Mouse (Mus musculus) hindbrain, embryonic 16.5 days (tissue): Measurements from ENCODE around the gene Cideb. TPM values are rescaled to one million over a fixed set of nuclear protein-coding genes. Genes with fewer than 3 reads are reported as not detected.
A peak's percentile ranks its signal among the peaks of the same experiment; 100 is the strongest.

ENCODE experiments used
- ATAC-seq: fragments of 200-750 bp; cut with Nextera tagmentation; 2 replicates; pipeline ENCODE4 v1.8.0; 2017; ENCODE audit warnings: moderate TSS enrichment, moderate library complexity
- H3K27ac ChIP-seq: fragments of 300-500 bp; sonication (generic); 2 replicates; pipeline ENCODE4 v1.5.1; 2014; ENCODE audit warnings: low read depth, mild to moderate bottlenecking, control low read depth, low read length, moderate library complexity
- H3K27me3 ChIP-seq: fragments of 300-500 bp; sonication (generic); replicated peaks from 2 replicates; pipeline ENCODE4 v1.6.1; 2014; ENCODE audit warnings: low read length; ENCODE audit not compliant: control insufficient read depth, insufficient read depth
- H3K36me3 ChIP-seq: fragments of 300-500 bp; sonication (generic); 2 replicates; pipeline ENCODE4 v1.6.1; 2014; ENCODE audit warnings: mild to moderate bottlenecking, low read length, moderate library complexity, mixed read lengths; ENCODE audit not compliant: control insufficient read depth, insufficient read depth
- H3K4me1 ChIP-seq: fragments of 300-500 bp; sonication (generic); 2 replicates; pipeline ENCODE4 v1.6.1; 2014; ENCODE audit warnings: low read depth, low read length; ENCODE audit not compliant: control insufficient read depth, insufficient read depth
- H3K4me2 ChIP-seq: fragments of 300-500 bp; sonication (generic); 2 replicates; pipeline ENCODE4 v1.6.1; 2014; ENCODE audit warnings: mild to moderate bottlenecking, low read length, control low read depth, moderate library complexity
- H3K4me3 ChIP-seq: fragments of 300-500 bp; sonication (generic); 2 replicates; pipeline ENCODE4 v1.5.1; 2014; ENCODE audit warnings: mild to moderate bottlenecking, low read length, control low read depth, moderate library complexity
- H3K9ac ChIP-seq: fragments of 300-500 bp; sonication (generic); 2 replicates; pipeline ENCODE4 v1.6.1; 2014; ENCODE audit warnings: low read depth, mild to moderate bottlenecking, control low read depth, low read length, moderate library complexity
- H3K9me3 ChIP-seq: fragments of 300-500 bp; sonication (generic); 2 replicates; pipeline ENCODE4 v1.6.1; 2014; ENCODE audit warnings: mild to moderate bottlenecking, low read length, moderate library complexity; ENCODE audit not compliant: control insufficient read depth
- WGBS: fragments of 180-500 bp; shearing (Covaris S2); extraction: QIAGEN DNeasy Blood & Tissue Kit; methylation state at CpG from one replicate; pipeline ENCODE4 v1.1.7; 2014; 5-methylcytosine and 5-hydroxymethylcytosine counted together
- polyA plus RNA-seq: library from polyadenylated mRNA; unstranded; fragments of >200 nt; fragmentation: Nextera tagmentation; extraction: Ambion mirVana; gene quantifications from 2 replicates; pipeline ENCODE4 v1.2.1, GENCODE M21; 2015

Gene Cideb
- polyA plus RNA-seq, 1 experiment from 2014 or later, result 0.63 TPM

DNA sequence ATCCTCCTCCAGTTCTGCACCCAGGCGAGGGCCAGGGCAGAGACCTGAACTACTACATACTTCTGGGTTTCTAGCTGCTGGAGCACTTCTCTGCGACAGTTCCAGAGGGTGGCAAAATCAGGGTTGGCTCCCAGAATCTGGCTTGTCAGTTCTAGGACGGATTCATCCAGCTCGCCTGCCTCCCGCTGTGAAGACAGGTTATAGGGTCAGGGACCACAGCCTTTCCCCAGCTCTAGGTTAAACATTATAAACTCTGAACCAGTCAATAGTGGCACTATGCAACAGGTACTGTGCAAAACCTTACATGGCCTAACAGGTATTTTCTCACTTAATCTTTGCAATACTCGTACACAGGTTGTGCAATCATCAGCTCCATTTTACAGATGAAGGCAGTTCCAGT, 37.2 kb downstream of the Cideb start:
- Histone ChIP-seq H3K27me3 (no peaks in the 10 kb centered on the region), H3K9ac (peak overlapping the region; percentile 78), H3K36me3 (peaks cover 9% of the 10 kb centered on the region), H3K27ac (no peak overlapping the region), H3K4me3 (peak overlapping the region; percentile 73), H3K4me2 (peak overlapping the region; percentile 55), H3K4me1 (peaks cover 8% of the 10 kb centered on the region), H3K9me3 (no peaks in the 10 kb centered on the region)
- ATAC-seq, result no peak
- WGBS, result 77% methylated on average over 6 of the region's 6 CpGs

DNA sequence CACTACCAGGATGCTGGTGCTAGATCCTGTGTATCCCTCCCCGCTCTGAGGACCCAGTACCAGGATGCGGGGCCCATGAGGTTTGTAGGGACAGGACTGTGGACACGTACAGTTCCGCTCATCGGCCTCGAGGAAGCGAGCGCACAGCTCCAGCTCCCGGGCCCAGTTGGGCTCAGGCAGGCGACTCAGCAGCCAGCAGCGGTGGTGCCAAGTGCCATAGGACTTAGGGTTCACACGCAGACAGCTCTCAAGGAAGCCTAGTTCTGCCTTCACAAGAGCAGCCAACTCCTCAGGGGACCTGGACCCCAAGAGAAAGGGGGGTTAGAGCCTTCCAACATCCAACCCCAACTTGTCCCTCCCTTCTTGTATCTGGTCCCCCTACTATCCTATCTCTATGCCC, 37.6 kb downstream of the Cideb start:
- Histone ChIP-seq H3K27ac (no peak overlapping the region), H3K4me2 (peak overlapping the region; percentile 55), H3K9me3 (no peaks in the 10 kb centered on the region), H3K4me1 (peaks cover 8% of the 10 kb centered on the region), H3K9ac (no peak overlapping the region; the same call in 1 of the 2 replicates), H3K36me3 (peaks cover 9% of the 10 kb centered on the region), H3K27me3 (no peaks in the 10 kb centered on the region), H3K4me3 (no peak overlapping the region; the same call in 1 of the 2 replicates)
- 93% methylated on average over 12 of the region's 12 CpGs for WGBS
- ATAC-seq, result no peak

DNA sequence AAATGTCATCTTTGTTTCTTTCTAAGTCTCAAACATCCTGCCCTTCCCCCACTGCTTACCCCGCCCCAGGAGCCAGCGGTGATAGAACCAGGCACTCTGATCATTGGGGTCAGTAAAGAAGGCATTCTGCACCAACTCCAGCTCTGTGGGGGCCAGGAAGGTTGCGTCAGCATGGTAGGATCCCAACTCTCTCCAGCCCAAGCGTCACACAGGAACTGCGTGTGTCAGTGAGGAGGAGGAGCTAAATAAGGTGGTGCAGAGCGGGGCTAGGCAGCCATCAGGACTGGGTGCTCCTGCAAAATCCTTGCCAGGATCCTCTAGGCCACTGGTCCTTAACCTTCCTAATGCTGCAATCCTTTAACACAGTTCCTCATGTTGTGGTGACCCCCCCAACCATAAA, 38.5 kb downstream of the Cideb start:
- Histone ChIP-seq H3K36me3 (peaks cover 9% of the 10 kb centered on the region), H3K27ac (no peak overlapping the region), H3K9ac (no peak overlapping the region), H3K4me3 (no peak overlapping the region), H3K27me3 (no peaks in the 10 kb centered on the region), H3K4me1 (peaks cover 8% of the 10 kb centered on the region), H3K9me3 (no peaks in the 10 kb centered on the region), H3K4me2 (no peak overlapping the region)
- WGBS, result 86% methylated on average over 6 of the region's 6 CpGs
- ATAC-seq, result no peak

GRCm38 (mm10) chr14:55716884-55717283, 41.4 kb downstream of the Cideb start:
- peaks cover 9% of the 10 kb centered on the region for H3K36me3 ChIP-seq
- H3K9me3 ChIP-seq, result no peaks in the 10 kb centered on the region
- no peak overlapping the region for H3K9ac ChIP-seq
- H3K4me3 ChIP-seq, result no peak overlapping the region
- H3K4me2 ChIP-seq, result no peak overlapping the region
- ATAC-seq, result no peak
- H3K27me3 ChIP-seq, result peaks cover 3% of the 10 kb centered on the region; the same call in 1 of the 2 replicates
- 84% methylated on average over 8 of the region's 8 CpGs for WGBS
- no peak overlapping the region for H3K27ac ChIP-seq
- H3K4me1 ChIP-seq, result peaks cover 3% of the 10 kb centered on the region

DNA sequence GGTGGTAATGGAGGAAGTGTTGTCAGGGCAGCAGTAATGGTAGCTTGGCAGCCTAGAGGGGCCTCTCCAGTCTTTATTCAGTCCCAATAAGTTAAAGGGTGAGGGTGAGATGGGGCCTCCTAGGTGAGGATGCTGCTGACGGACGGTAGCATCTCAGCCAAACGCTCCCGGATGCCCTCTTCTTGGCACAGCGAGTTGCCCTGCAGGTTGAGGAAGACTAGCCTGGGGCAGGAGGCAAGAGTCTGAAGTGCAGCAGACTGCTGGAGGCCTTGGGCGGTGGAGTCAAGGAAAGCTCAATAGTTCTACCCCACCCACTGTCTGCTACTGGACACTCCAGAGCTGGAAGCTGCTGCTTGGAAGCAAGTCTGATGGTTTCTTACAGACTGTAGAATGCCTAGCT, 42.0 kb downstream of the Cideb start:
- peaks cover 3% of the 10 kb centered on the region for H3K4me1 ChIP-seq
- H3K36me3 ChIP-seq, result peaks cover 9% of the 10 kb centered on the region
- H3K9me3 ChIP-seq, result no peaks in the 10 kb centered on the region
- no peak overlapping the region for H3K27ac ChIP-seq
- 91% methylated on average over 6 of the region's 6 CpGs for WGBS
- H3K27me3 ChIP-seq, result peaks cover 3% of the 10 kb centered on the region; the same call in 1 of the 2 replicates
- H3K9ac ChIP-seq, result no peak overlapping the region
- H3K4me3 ChIP-seq, result no peak overlapping the region
- no peak for ATAC-seq
- no peak overlapping the region for H3K4me2 ChIP-seq

DNA sequence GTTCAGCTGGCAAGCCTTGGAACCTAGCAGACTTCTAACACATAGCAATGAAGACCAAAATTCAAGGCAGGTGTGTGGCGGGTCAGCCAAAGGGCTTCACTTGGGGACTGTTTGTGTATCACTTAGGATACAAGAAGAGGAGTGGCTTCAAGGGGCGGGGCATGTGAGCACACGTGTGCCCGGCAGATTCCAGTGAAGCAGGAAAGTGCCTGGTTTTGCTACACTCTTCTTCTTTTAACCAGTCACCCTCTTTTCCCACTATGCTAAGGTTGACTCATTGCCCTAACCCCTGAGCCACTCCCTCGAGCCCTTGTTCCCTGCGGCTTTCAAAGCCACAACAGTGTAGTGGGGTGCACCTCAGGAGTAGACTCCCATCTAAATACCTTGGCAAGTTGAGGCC, 43.4 kb downstream of the Cideb start:
- peaks cover 9% of the 10 kb centered on the region for H3K36me3 ChIP-seq
- no peak overlapping the region for H3K4me3 ChIP-seq
- 29% methylated on average over 6 of the region's 6 CpGs for WGBS
- H3K4me2 ChIP-seq, result no peak overlapping the region
- H3K9ac ChIP-seq, result no peak overlapping the region
- H3K9me3 ChIP-seq, result no peaks in the 10 kb centered on the region
- no peak overlapping the region for H3K27ac ChIP-seq
- ATAC-seq, result no peak
- H3K4me1 ChIP-seq, result no peaks in the 10 kb centered on the region
- peaks cover 3% of the 10 kb centered on the region; the same call in 1 of the 2 replicates for H3K27me3 ChIP-seq

- H3K4me1 ChIP-seq, result no peaks in the 10 kb centered on the region
- WGBS, result 34% methylated on average over 4 of the region's 4 CpGs
- peaks cover 3% of the 10 kb centered on the region; the same call in 1 of the 2 replicates for H3K27me3 ChIP-seq
- H3K9ac ChIP-seq, result no peak within 1 kb of the TSS
- no peak within 1 kb of the TSS for H3K27ac ChIP-seq
- no peaks in the 10 kb centered on the region for H3K9me3 ChIP-seq
- no peak within 1 kb of the TSS for H3K4me2 ChIP-seq
- H3K36me3 ChIP-seq, result peaks cover 9% of the 10 kb centered on the region
- no peak within 1 kb of the TSS for H3K4me3 ChIP-seq
- no peak for ATAC-seq
Measured at GRCm38 (mm10) chr14:55713729-55714122, 44.5 kb downstream of the Cideb start, which contains the start of gene Tgm1. Gene Tgm1, minus strand, starts transcription at chr14:55713926.

- no peak overlapping the region for H3K27ac ChIP-seq
- no peak overlapping the region for H3K9ac ChIP-seq
- no peak overlapping the region for H3K4me2 ChIP-seq
- H3K4me3 ChIP-seq, result no peak overlapping the region
- H3K4me1 ChIP-seq, result no peaks in the 10 kb centered on the region
- no peaks in the 10 kb centered on the region for H3K9me3 ChIP-seq
- H3K27me3 ChIP-seq, result peaks cover 3% of the 10 kb centered on the region; the same call in 1 of the 2 replicates
- 14% methylated on average over 25 of the region's 25 CpGs for WGBS
- H3K36me3 ChIP-seq, result peaks cover 5% of the 10 kb centered on the region
- no peak for ATAC-seq
Measured at GRCm38 (mm10) chr14:55713007-55713728, 45.1 kb downstream of the Cideb start.

GRCm38 (mm10) chr14:55711786-55712185, 46.5 kb downstream of the Cideb start:
- H3K27me3 ChIP-seq, result peaks cover 3% of the 10 kb centered on the region; the same call in 1 of the 2 replicates
- H3K9ac ChIP-seq, result no peak overlapping the region
- H3K9me3 ChIP-seq, result no peaks in the 10 kb centered on the region
- no peak overlapping the region for H3K27ac ChIP-seq
- ATAC-seq, result no peak
- H3K4me1 ChIP-seq, result no peaks in the 10 kb centered on the region
- no peak overlapping the region for H3K4me2 ChIP-seq
- no peaks in the 10 kb centered on the region for H3K36me3 ChIP-seq
- WGBS, result 84% methylated on average over 7 of the region's 7 CpGs
- no peak overlapping the region for H3K4me3 ChIP-seq
